Mouse (Mus musculus) ES-E14 (cell line): Measurements from ENCODE around the gene Cox7a2. TPM values are rescaled to one million over a fixed set of nuclear protein-coding genes. Genes with fewer than 3 reads are reported as not detected.

Experiments
- DNase-seq: peaks from one replicate; pipeline ENCODE4 v3.0.0-alpha.2; 2013; ENCODE audit warnings: low read depth, low spot score
- H3K27ac ChIP-seq: 2 replicates; pipeline ENCODE4 v1.5.1; 2012; ENCODE audit warnings: low read depth, mild to moderate bottlenecking, low read length, moderate library complexity, mixed read lengths; ENCODE audit not compliant: poor library complexity, insufficient read depth, severe bottlenecking
- H3K36me3 ChIP-seq: 2 replicates; pipeline ENCODE4 v1.6.1; 2012; ENCODE audit warnings: mild to moderate bottlenecking, low read length, moderate library complexity, mixed read lengths; ENCODE audit not compliant: control insufficient read depth, poor library complexity, insufficient read depth, severe bottlenecking
- H3K4me1 ChIP-seq, 2 experiments: fragments of 150-350 bp in 1 of 2; sonication (generic) in 1 of 2; 2 replicates each; pipeline ENCODE4 v1.6.1; 2012; ENCODE audit warnings: low read length in 2 of 2, mild to moderate bottlenecking in 1 of 2, mixed read lengths in 1 of 2; ENCODE audit not compliant: control insufficient read depth in 2 of 2, insufficient read depth in 2 of 2, poor library complexity in 1 of 2
- H3K4me3 ChIP-seq, 2 experiments: fragments of 150-350 bp in 1 of 2; sonication (generic) in 1 of 2; 2 replicates each; pipeline ENCODE4 v1.5.1; 2012; ENCODE audit warnings: low read length in 2 of 2, low read depth in 1 of 2, mild to moderate bottlenecking in 1 of 2, mixed read lengths in 1 of 2; ENCODE audit not compliant: insufficient read depth in 1 of 2, poor library complexity in 1 of 2, severe bottlenecking in 1 of 2
- H3K9ac ChIP-seq: 2 replicates; pipeline ENCODE4 v1.6.1; 2012; ENCODE audit warnings: low read depth, mild to moderate bottlenecking, low read length, mixed read lengths; ENCODE audit not compliant: poor library complexity, insufficient read depth, severe bottlenecking
- H3K9me3 ChIP-seq: fragments of 150-350 bp; sonication (generic); 2 replicates; pipeline ENCODE4 v1.6.1; 2012; ENCODE audit warnings: low read depth, mild to moderate bottlenecking, low read length; ENCODE audit not compliant: control insufficient read depth, insufficient read depth
- CHD2 ChIP-seq: IDR thresholded peaks from 2 replicates; pipeline ENCODE4 v1.6.1; 2014; ENCODE audit warnings: mild to moderate bottlenecking, low read depth, low read length, inconsistent platforms
- HCFC1 ChIP-seq: IDR thresholded peaks from 2 replicates; pipeline ENCODE4 v1.6.1; 2012; ENCODE audit warnings: low read length, inconsistent platforms, borderline replicate concordance; ENCODE audit not compliant: insufficient read depth
- MAFK ChIP-seq: IDR thresholded peaks from 2 replicates; pipeline ENCODE4 v1.6.1; 2014; ENCODE audit warnings: mild to moderate bottlenecking, low read depth, low read length, inconsistent platforms; ENCODE audit not compliant: insufficient read depth
- ZC3H11A ChIP-seq: IDR thresholded peaks from 2 replicates; pipeline ENCODE4 v1.6.1; 2012; ENCODE audit warnings: low read depth, mild to moderate bottlenecking, inconsistent platforms, low read length, borderline replicate concordance
- ZNF384 ChIP-seq: IDR thresholded peaks from 2 replicates; pipeline ENCODE4 v1.6.1; 2012; ENCODE audit warnings: low read depth, low read length, inconsistent platforms
- in situ Hi-C, 2 experiments: fragments of 600-800 bp; cut with MboI; formaldehyde crosslinking; loops; one replicate each; pipeline ENCODE4 v1.15.1; 2025; ENCODE audit warnings: low sequenced_read_pairs in 2 of 2, inconsistent platforms in 1 of 2; ENCODE audit not compliant: unreplicated experiment in 2 of 2
- total RNA-seq: library from RNA; depleted of rRNA; stranded (reverse); fragments of 300-350 nt; gene quantifications from 2 replicates; pipeline ENCODE4 v1.2.3, GENCODE M21; 2012

Gene Cox7a2
- total RNA-seq, 1 experiment = 300 TPM

- Histone ChIP-seq H3K9me3 (no peaks in the 10 kb centered on the region), H3K9ac (no peak overlapping the region), H3K4me3 (no peak overlapping the region), H3K27ac (no peak overlapping the region), H3K4me1 (no peaks in the 10 kb centered on the region), H3K36me3 (no peaks in the 10 kb centered on the region)
- no peak for TF ChIP-seq ZC3H11A
- no peak for TF ChIP-seq CHD2
- TF ChIP-seq HCFC1 = no peak
- no peak for TF ChIP-seq MAFK
- no peak for TF ChIP-seq ZNF384
- in situ Hi-C loops = no loop called here
- DNase-seq = no peak
Observed at GRCm38 (mm10) chr9:79785794-79786085, 26.1 kb upstream of the Cox7a2 start.

- Histone ChIP-seq H3K9ac (no peak overlapping the region), H3K4me3 (no peak overlapping the region), H3K9me3 (no peaks in the 10 kb centered on the region), H3K27ac (no peak overlapping the region), H3K36me3 (no peaks in the 10 kb centered on the region), H3K4me1 (no peaks in the 10 kb centered on the region)
- in situ Hi-C loops = no loop called here
- DNase-seq = no peak
- TF ChIP-seq HCFC1 (no peak), ZC3H11A (no peak), ZNF384 (no peak), CHD2 (no peak), MAFK (no peak)
Observed at GRCm38 (mm10) chr9:79784934-79785793, 25.5 kb upstream of the Cox7a2 start.

- no peak overlapping the region for H3K4me3 ChIP-seq
- no peak for DNase-seq
- no peaks in the 10 kb centered on the region for H3K36me3 ChIP-seq
- TF ChIP-seq HCFC1 = no peak
- TF ChIP-seq ZC3H11A = no peak
- no peak for TF ChIP-seq MAFK
- TF ChIP-seq CHD2 = no peak
- no peak for TF ChIP-seq ZNF384
- H3K4me1 ChIP-seq = no peaks in the 10 kb centered on the region
- H3K27ac ChIP-seq = no peak overlapping the region
- no peak overlapping the region for H3K9ac ChIP-seq
- in situ Hi-C loops = no loop called here
- no peaks in the 10 kb centered on the region for H3K9me3 ChIP-seq
Observed at GRCm38 (mm10) chr9:79784439-79784838, 24.8 kb upstream of the Cox7a2 start.

GRCm38 (mm10) chr9:79779354-79779753, 19.7 kb upstream of the Cox7a2 start:
- H3K9me3 ChIP-seq = no peaks in the 10 kb centered on the region
- no peaks in the 10 kb centered on the region for H3K4me1 ChIP-seq
- no peak overlapping the region for H3K9ac ChIP-seq
- no peak overlapping the region for H3K27ac ChIP-seq
- H3K36me3 ChIP-seq = no peaks in the 10 kb centered on the region
- TF ChIP-seq ZC3H11A (no peak), HCFC1 (no peak), CHD2 (no peak), ZNF384 (no peak), MAFK (no peak)
- no peak for DNase-seq
- no peak overlapping the region for H3K4me3 ChIP-seq
- in situ Hi-C loops = no loop called here
